Mouse (Mus musculus) urinary bladder, adult 2 months (tissue): ENCODE measurements around the gene Proz. TPM values are rescaled to one million over a fixed set of nuclear protein-coding genes. Genes with fewer than 3 reads are reported as not detected.
"Not testable (repeated sequence)": the region's sequence is repeated elsewhere in the genome, so short reads cannot be mapped to it uniquely, and the experiment has no call there.

Source experiments
- DNase-seq: peaks from one replicate; pipeline ENCODE4 v3.0.0; 2022; ENCODE audit warnings: low spot score
- polyA plus RNA-seq: library from polyadenylated mRNA; depleted of rRNA; stranded (reverse); fragments of >200 nt; gene quantifications from 2 replicates; pipeline ENCODE4 v1.2.3, GENCODE M21; 2012; rRNA removed

The Proz gene
- 0.01 and 0.03 TPM in 2 replicates for polyA plus RNA-seq

DNA sequence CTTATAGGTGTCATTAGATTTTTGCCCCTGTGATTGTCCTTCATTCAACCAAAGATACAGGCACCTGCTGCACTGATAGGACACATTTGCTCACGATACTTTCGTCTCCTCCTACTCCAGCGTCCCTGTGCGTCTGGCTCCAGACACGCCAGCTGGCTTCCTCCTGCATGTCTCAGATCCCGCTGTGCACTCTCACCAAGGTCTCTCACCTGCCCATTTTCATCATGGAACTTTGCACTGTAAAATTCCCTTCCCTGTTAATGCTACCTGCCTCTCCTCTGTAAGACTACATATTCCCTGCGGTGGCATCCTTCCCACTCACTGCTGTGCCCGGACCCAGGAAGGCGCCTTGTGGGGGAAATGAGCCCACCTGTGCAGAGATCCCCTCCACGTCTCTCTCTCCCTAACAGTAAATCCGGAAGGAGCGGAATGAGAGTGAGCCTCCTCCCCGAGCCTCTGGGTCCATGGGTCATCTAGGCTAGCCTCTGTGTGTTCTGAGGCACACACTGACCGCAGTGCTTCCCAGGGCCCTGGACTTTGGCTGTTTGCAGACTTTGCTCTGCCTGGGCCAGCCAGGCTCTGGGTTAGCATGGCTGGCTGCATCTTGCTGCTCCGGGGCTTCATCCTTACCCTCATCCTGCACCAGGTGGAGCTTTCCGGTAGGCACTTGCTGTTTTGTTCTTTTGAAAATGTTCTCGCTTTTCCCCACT lies at the start of gene Proz:
TSS of gene Proz (plus strand) at position 474 of the 710 bp plus-strand sequence.
- no peak for DNase-seq

- DNase-seq, result no peak
Observed at GRCm38 (mm10) chr8:13019560-13019959, 41.2 kb upstream of the Proz start.

- no peak for DNase-seq
Observed at GRCm38 (mm10) chr8:13021830-13022229, 38.9 kb upstream of the Proz start.

DNA sequence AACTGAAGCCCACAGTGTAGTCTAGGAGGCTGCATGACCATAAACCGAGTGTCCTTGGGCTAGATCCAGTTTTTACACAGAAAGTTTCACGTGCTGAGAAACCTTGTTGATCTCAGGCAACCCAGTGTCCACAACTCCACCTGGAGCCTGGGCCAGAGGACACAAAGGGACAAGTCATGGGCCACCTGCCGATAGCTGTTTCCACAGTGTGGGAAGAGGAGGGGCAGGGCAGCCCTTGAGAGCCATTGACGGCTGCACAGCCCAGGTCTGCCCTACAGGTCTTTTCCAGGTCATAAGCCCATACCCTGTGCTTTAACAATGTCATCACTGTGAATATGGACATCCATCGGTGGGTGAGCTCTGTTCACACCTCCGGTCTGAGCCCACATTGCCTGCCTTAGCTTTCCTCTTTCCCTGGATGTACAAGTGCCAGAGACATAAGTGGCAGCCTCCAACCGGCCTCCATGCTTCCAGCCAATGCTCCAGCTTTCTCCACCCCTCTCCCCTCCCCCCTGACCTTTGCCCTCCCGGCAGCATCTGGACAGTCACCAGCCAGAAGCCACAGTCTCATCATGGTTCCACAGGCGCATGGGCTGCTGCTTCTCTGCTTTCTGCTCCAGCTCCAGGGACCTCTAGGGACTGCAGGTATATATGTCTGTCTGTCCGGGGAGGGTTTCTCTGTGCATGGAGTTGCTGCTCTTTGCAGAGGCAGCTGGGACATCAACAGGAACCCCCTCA lies 35.1 kb upstream of the Proz start, which contains the start of gene F7:
TSS of gene F7 (plus strand) at position 548 of the 738 bp plus-strand sequence.
- DNase-seq, result no peak

DNA sequence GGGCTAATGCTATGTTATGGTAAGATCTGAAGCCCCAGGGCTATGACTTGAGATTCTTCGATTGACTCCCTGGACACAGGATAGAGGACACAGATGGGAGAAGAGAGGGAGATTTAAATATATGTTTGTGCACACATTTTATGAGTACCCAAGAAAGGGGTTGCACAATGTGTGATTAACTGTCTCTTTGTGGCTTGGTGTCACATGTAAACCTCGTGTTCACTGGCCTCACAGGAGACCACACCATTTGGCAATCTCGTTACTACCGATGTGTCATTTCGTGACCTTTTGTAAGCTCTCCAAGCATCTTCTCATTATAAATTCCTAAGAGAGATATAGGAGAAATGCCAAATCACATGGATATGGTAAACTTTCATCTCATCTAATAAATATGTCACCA lies 33.1 kb upstream of the Proz start:
- DNase-seq, result no peak

GRCm38 (mm10) chr8:13028482-13028881 lies 32.2 kb upstream of the Proz start:
- DNase-seq, result no peak

- no peak for DNase-seq
Observed at GRCm38 (mm10) chr8:13036346-13036812, 24.3 kb upstream of the Proz start.

- DNase-seq, result no peak
Observed at GRCm38 (mm10) chr8:13037015-13037414, 23.7 kb upstream of the Proz start, which contains the start of gene F10. Gene F10, plus strand, starts transcription at chr8:13037308.

DNA sequence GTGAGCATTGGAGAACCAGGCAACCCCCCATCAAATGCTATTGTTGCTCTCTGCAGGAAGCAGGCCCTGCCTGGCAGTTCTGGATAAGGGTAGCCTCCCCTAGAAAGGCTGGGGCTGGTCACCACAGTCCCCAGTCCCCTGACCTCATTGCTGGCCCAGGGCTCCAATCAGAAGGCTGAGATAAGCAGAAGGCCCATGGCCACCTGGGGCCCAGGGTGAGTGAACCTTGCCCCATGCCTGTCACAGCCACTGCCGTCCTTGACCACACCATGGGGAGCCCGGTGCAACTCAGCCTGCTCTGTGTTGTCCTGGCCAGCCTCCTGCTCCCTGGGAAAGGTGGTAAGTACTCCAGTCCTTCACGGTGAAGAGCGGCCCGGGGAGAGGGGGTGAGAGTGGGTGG lies 23.1 kb upstream of the Proz start:
- no peak for DNase-seq

GRCm38 (mm10) chr8:13039054-13039453 lies 21.7 kb upstream of the Proz start:
- no peak for DNase-seq

- DNase-seq, result no peak
Observed at GRCm38 (mm10) chr8:13041459-13041858, 19.3 kb upstream of the Proz start.

- no peak for DNase-seq
Observed at GRCm38 (mm10) chr8:13047652-13048051, 13.1 kb upstream of the Proz start.

DNA sequence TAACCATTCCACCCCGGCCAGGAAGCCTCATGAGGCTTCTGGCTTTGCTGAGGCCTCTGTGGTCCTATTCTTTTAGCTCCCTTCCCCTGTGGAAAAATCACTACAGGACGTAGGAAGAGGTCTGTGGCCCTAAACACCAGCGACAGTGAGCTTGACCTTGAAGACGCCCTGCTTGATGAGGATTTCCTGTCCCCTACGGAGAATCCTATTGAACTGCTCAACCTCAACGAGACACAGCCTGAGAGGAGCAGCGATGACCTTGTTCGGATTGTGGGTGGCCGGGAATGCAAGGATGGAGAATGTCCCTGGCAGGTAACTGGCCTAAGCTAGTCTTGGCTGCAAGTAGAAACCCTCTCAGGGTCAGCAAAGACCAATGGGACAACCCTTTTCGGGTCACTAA lies 10.2 kb upstream of the Proz start:
- no peak for DNase-seq

DNA sequence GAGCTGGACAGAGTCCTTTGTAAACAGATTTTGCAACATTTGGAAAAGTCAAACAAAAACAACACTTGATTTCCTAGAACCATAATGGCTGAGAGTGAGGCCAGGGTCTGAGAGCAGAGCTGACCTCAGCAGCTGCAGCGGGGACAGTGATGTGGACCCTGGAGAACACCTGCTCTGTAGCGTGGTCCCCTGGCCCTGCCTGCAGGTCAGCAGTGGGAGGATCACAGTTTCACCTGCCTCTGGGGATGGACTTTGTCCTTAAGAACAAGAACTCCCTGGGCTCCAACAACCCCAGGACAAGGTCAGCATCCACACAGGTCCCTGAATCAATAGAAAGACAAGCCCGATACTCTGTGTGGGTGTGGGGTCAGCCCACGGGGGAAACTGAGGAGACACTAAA lies 3.4 kb upstream of the Proz start:
- no peak for DNase-seq

GRCm38 (mm10) chr8:13063112-13063511 lies 2.4 kb downstream of the Proz start:
- no peak for DNase-seq

GRCm38 (mm10) chr8:13073255-13073654 lies 12.5 kb downstream of the Proz start:
- no peak for DNase-seq

GRCm38 (mm10) chr8:13075044-13075443 lies 14.3 kb downstream of the Proz start:
- no peak for DNase-seq

DNA sequence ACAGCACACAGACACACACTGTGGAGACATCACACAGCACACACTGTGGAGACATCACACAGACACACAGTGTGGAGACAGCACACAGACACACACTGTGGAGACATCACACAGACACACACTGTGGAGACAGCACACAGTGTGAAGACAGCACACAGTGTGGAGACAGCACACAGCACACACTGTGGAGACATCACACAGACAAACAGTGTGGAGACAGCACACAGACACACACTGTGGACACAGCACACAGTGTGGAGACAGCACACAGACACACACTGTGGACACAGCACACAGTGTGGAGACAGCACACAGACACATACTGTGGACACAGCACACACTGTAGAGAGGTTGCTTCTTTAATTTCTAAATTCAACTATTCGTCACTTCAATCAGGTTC lies 14.9 kb downstream of the Proz start:
- DNase-seq, result not testable (repeated sequence)

DNA sequence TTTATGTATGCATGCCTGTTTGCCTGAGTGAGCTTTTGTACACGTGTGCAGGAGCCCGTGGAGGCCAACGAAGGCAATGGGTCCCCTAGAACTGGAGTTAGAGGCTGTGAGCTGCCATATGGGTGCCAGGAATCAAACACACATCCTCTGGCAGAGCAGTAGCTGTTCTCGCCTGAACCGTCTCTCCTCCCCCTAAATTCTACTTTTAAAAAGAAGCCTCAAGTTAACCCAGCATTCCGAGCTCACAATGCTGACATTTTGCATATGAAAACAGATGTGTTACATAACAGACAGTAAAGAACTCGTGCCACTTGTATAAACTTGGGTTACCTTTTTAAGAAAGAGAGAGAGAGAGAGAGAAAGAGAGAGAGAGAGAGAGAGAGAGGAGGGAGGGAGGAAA lies 16.8 kb downstream of the Proz start:
- DNase-seq, result no peak

GRCm38 (mm10) chr8:13104691-13105086 lies 44.0 kb downstream of the Proz start:
- DNase-seq, result peak; percentile 93

- peak; percentile 89 for DNase-seq
Observed at GRCm38 (mm10) chr8:13105087-13105881, 44.6 kb downstream of the Proz start, which contains the start of the genes Pcid2 and Cul4a. Gene Pcid2, minus strand, starts transcription at chr8:13105459. Gene Cul4a, plus strand, starts transcription at chr8:13105621.
